Mouse (Mus musculus) midbrain, embryonic 14.5 days (tissue): Measurements from ENCODE around the gene Tmem52b. TPM values are rescaled to one million over a fixed set of nuclear protein-coding genes. Genes with fewer than 3 reads are reported as not detected.

Experiments used
- ATAC-seq: fragments of 200-750 bp; cut with Nextera tagmentation; 2 replicates; pipeline ENCODE4 v1.8.0; 2017; ENCODE audit warnings: moderate number of reproducible peaks, moderate library complexity; ENCODE audit not compliant: low FRiP score, low TSS enrichment
- DNase-seq: peaks from one replicate; pipeline ENCODE4 v3.0.0-alpha.2; 2015
- H3K27ac ChIP-seq: fragments of 300-500 bp; sonication (generic); replicated peaks from 2 replicates; pipeline ENCODE4 v1.5.1; 2014; ENCODE audit warnings: mild to moderate bottlenecking, low read depth, low read length, moderate library complexity
- H3K27me3 ChIP-seq: fragments of 300-500 bp; sonication (generic); 2 replicates; pipeline ENCODE4 v1.6.1; 2014; ENCODE audit warnings: low read length, control low read depth, mixed read lengths; ENCODE audit not compliant: control insufficient read depth, insufficient read depth
- H3K36me3 ChIP-seq: fragments of 300-500 bp; sonication (generic); 2 replicates; pipeline ENCODE4 v1.6.1; 2014; ENCODE audit warnings: low read length, control low read depth; ENCODE audit not compliant: control insufficient read depth, insufficient read depth
- H3K4me1 ChIP-seq: fragments of 300-500 bp; sonication (generic); 2 replicates; pipeline ENCODE4 v1.6.1; 2014; ENCODE audit warnings: mild to moderate bottlenecking, antibody characterized with exemption, low read length, control low read depth; ENCODE audit not compliant: control insufficient read depth, insufficient read depth
- H3K4me2 ChIP-seq: fragments of 300-500 bp; sonication (generic); 2 replicates; pipeline ENCODE4 v1.6.1; 2014; ENCODE audit warnings: mild to moderate bottlenecking, low read length, moderate library complexity
- H3K4me3 ChIP-seq: fragments of 300-500 bp; sonication (generic); replicated peaks from 2 replicates; pipeline ENCODE4 v1.5.1; 2014; ENCODE audit warnings: low read depth, low read length
- H3K9ac ChIP-seq: fragments of 300-500 bp; sonication (generic); replicated peaks from 2 replicates; pipeline ENCODE4 v1.6.1; 2014; ENCODE audit warnings: mild to moderate bottlenecking, low read length, moderate library complexity
- H3K9me3 ChIP-seq: fragments of 300-500 bp; sonication (generic); 2 replicates; pipeline ENCODE4 v1.6.1; 2016; ENCODE audit warnings: low read length, control low read depth, mixed read lengths; ENCODE audit not compliant: control insufficient read depth
- WGBS: fragments of 180-500 bp; shearing (Covaris S2); extraction: QIAGEN DNeasy Blood & Tissue Kit; methylation state at CpG from one replicate; pipeline ENCODE4 v1.1.7; 2014; 5-methylcytosine and 5-hydroxymethylcytosine counted together
- polyA plus RNA-seq: library from polyadenylated mRNA; unstranded; fragments of >200 nt; fragmentation: Nextera tagmentation; extraction: Ambion mirVana; gene quantifications from 2 replicates; pipeline ENCODE4 v1.2.1, GENCODE M21; 2014

Gene Tmem52b
- polyA plus RNA-seq, 1 experiment from 2014 or later: not detected

DNA sequence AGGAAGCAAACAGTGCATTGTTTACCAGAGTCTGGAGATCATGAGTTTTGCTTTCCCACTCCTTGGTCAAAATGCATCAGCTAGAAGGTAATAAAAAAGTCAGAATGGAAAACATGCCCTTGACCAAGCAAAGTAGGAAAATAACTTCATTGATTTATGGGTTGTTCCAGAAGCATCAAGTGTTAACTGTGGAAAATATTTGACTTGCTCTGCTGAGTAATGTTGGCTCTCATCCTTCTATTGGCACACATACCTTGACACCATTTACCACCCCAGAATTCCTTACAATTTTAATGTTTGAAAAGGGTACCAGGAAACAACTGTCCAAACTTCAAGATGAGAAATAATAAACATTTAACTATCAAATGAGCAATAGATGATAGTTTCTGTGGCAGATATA, 13.7 kb downstream of the Tmem52b start:
- DNase-seq (no peak), ATAC-seq (no peak)
- Histone ChIP-seq H3K4me3 (no peak overlapping the region), H3K27ac (no peak overlapping the region), H3K27me3 (no peaks in the 10 kb centered on the region), H3K9ac (no peak overlapping the region), H3K36me3 (no peaks in the 10 kb centered on the region), H3K4me1 (no peaks in the 10 kb centered on the region), H3K9me3 (no peaks in the 10 kb centered on the region), H3K4me2 (no peak overlapping the region)

DNA sequence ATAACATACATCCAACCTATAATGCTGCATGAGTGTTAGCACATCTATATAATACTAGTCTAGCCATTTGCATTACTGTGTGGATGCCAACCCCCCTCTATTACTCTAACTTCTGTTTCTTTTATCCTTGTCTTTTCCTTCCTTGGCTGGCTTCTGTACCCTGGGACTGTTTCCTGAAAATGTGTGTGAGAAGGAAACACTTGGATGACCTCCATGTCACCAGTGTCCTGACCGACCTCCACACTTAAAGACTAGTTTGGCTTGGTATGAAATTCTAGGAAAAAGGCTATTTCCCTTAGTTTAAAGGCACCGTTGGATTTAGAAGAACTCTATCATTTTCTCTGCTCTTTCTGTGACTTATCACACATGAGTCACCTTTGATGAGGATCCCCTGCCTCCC, 15.1 kb downstream of the Tmem52b start:
- Histone ChIP-seq H3K4me1 (no peaks in the 10 kb centered on the region), H3K27me3 (no peaks in the 10 kb centered on the region), H3K27ac (no peak overlapping the region), H3K4me2 (no peak overlapping the region), H3K36me3 (no peaks in the 10 kb centered on the region), H3K9ac (no peak overlapping the region), H3K9me3 (no peaks in the 10 kb centered on the region), H3K4me3 (no peak overlapping the region)
- no peak for DNase-seq
- 92% methylated on average over 2 of the region's 2 CpGs for WGBS
- ATAC-seq: no peak

DNA sequence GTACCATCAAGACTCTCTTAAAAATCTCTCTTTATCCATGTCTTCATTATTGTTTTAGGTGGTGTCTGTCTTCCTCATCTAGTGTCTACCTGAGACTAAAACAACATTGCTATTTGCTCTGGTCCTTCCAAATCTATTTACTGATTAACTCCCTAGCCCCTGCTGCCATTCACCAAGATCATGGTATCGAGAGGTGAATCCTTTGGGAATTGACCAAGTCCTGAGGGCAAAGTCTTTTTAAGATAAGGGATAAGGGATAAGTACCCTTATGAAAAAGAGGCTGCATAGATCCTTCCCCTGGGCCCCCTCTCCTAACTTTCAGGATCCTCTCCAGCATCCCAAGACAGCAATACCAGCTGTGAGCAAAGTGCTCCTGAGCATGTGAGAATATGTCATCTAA, 17.2 kb downstream of the Tmem52b start:
- H3K4me3 ChIP-seq: no peak overlapping the region
- H3K9ac ChIP-seq: no peak overlapping the region
- no peak for DNase-seq
- WGBS: 76% methylated on average over 1 of the region's 1 CpGs
- H3K4me2 ChIP-seq: no peak overlapping the region
- H3K9me3 ChIP-seq: no peaks in the 10 kb centered on the region
- H3K4me1 ChIP-seq: peaks cover 3% of the 10 kb centered on the region; the same call in 1 of the 2 replicates
- no peaks in the 10 kb centered on the region for H3K36me3 ChIP-seq
- no peaks in the 10 kb centered on the region for H3K27me3 ChIP-seq
- H3K27ac ChIP-seq: no peak overlapping the region
- no peak for ATAC-seq

DNA sequence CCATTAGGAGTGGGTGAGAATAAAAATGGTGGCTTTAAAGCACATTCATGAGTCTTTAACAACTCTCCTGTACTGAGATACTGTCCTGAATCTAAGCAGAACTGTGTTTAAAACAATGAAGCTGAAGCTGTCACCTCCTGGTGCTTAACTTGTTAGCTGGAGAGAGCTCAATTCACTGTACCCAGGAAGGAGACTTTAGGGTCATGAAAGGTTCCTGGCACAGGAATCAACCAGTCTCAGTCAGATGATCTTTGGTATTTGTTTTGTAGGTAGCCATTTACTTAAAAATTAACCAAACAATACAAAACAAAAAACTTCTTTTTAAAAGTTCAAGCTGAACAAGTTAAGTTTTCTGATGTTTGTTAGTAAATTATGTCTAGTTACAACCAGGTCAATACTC, 17.9 kb downstream of the Tmem52b start:
- peaks cover 9% of the 10 kb centered on the region for H3K4me1 ChIP-seq
- ATAC-seq: no peak

DNA sequence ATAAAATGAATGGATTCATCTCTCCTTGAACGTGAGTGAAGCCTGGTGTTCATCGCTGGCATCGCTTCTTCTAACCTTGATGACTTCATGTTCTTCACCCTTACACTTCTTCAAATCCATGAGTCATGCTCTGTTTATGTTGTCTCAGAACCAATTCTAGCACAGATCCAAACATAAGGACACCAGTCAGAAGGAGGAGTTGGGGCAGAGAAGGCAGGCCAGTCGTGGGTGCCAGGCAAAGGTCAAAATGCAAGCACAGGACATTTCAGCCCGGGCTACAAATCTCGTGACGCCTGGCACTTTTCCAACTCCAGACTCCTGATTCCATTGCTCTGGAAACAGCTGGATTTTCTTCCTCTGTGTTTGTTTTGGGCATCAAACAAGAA, 20.2 kb downstream of the Tmem52b start:
- Histone ChIP-seq H3K4me3 (peak overlapping the region; percentile 84), H3K27ac (peak overlapping the region; percentile 92), H3K4me2 (peak overlapping the region; percentile 80), H3K4me1 (peaks cover 21% of the 10 kb centered on the region), H3K9ac (peak overlapping the region; percentile 88), H3K36me3 (peaks cover 4% of the 10 kb centered on the region; the same call in 1 of the 2 replicates), H3K27me3 (no peaks in the 10 kb centered on the region), H3K9me3 (no peaks in the 10 kb centered on the region)
- ATAC-seq (peak; percentile 46), DNase-seq (no peak)
- WGBS: 34% methylated on average over 7 of the region's 7 CpGs

More for the DNA sequence above, 17.9 kb downstream of the Tmem52b start:
- H3K4me2 ChIP-seq: no peak overlapping the region
- H3K27ac ChIP-seq: no peak overlapping the region
- no peaks in the 10 kb centered on the region for H3K27me3 ChIP-seq
- no peaks in the 10 kb centered on the region for H3K9me3 ChIP-seq
- H3K36me3 ChIP-seq: no peaks in the 10 kb centered on the region
- no peak overlapping the region for H3K4me3 ChIP-seq
- no peak overlapping the region for H3K9ac ChIP-seq
- DNase-seq: no peak

DNA sequence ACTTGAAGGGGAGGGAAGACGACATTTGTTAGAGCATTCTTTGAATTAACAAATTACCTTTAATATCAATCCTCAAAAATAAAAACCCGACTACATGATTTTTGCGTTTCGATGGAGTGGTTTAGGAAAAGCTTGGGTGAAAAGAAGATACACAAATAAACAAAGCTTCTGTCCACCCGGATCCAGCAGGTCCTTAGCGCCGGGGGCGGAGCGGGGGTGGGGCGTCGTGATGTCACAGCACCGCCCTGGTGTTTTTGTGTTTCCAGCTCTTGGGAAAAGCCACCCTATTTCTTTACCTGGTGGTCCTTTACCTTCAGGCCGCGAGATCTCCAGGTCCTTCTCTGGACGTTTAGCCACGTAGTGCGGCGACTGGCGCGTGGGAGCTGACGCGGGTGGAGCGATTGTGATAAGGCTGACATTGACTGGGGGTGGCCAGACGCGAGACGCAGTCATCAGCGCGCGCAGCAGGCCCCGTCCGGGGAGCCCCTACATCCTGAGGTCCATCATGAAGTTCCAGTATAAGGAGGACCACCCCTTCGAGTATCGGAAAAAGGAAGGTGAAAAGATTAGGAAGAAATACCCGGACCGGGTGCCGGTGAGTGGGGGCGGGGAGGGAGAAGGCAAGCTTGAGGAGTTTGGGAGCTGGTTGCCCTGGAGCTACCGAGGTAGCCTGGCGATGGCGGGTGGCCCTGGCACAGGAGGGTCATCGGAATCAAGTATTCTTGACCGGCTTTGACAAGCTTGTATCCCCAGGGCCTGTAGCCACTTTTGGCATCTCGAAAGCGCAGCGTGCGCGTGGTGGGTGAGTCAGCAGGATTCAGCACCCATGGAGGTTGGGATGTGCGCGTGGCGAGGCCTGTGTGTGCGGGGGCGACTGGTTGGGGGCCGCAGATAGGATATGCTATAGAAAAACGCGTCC, 20.8 kb downstream of the Tmem52b start, which contains the start of gene Gabarapl1:
Gene Gabarapl1, plus strand, starts transcription at position 219 of the 919 bp plus-strand sequence.
- Histone ChIP-seq H3K27me3 (no peaks in the 10 kb centered on the region), H3K9ac (peak within 1 kb of the TSS; percentile 88), H3K9me3 (no peaks in the 10 kb centered on the region), H3K4me1 (peaks cover 21% of the 10 kb centered on the region), H3K4me2 (peak within 1 kb of the TSS; percentile 80), H3K27ac (peak within 1 kb of the TSS; percentile 92), H3K36me3 (peaks cover 10% of the 10 kb centered on the region), H3K4me3 (peak within 1 kb of the TSS; percentile 84)
- DNase-seq: peak; percentile 91
- WGBS: under 1% methylated on average over 55 of the region's 55 CpGs
- peak; percentile 86 for ATAC-seq

DNA sequence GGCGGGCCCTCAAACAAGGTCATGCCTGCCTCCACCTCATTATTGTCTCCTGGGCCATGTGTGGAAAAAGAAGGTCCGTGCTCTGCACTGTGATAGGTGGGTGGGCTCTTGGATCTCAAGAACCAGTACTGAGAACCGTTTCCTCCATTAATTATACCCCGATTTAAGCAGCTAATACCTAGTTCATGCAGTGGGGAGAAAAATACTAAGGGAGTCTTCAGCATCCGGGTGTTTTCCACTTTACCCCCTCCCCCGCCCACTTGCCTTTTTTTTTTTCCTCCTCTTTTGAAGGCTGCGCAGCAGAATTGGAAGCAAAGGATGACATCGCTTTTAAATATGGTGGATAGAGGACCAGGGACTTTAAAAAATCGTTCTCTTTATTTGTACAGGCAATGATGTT, 21.7 kb downstream of the Tmem52b start:
- Histone ChIP-seq H3K4me1 (peaks cover 21% of the 10 kb centered on the region), H3K27me3 (no peaks in the 10 kb centered on the region), H3K36me3 (peaks cover 19% of the 10 kb centered on the region), H3K4me3 (peak overlapping the region; percentile 84), H3K27ac (peak overlapping the region; percentile 92), H3K9me3 (no peaks in the 10 kb centered on the region), H3K4me2 (peak overlapping the region; percentile 80), H3K9ac (peak overlapping the region; percentile 88)
- DNase-seq: peak; percentile 77
- ATAC-seq: peak; percentile 48
- 10% methylated on average over 9 of the region's 9 CpGs for WGBS

DNA sequence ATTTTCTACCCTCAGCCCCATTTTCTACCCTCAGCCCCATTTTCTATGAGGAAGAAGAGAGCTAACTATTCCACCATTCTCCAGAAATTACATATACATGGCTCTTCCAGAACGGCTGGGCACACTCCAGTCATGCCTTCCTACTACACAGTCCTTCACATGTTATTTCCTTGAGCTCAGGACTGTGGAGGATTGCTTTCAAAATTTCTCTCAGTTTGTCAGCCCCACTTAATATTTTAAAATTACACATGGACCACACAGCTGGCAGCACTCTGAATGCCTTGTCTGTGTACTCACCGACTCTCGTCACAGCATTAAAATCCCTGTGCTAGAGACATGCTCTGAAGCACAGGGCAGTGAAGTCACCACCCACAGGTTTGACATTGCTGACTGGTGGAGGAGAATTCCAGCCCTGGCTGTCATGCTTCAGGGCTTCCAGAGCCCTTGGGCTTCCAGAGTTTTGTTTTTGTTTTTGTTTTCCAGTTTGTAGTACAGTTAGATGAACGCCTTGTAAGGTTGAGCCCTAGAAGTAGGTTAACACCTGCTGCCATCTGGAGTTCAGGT, 22.4 kb downstream of the Tmem52b start:
- H3K27ac ChIP-seq: peak overlapping the region; percentile 92; the same call in 1 of the 2 replicates
- H3K36me3 ChIP-seq: peaks cover 25% of the 10 kb centered on the region
- no peak for DNase-seq
- peak overlapping the region; percentile 80 for H3K4me2 ChIP-seq
- no peaks in the 10 kb centered on the region for H3K27me3 ChIP-seq
- H3K9ac ChIP-seq: peak overlapping the region; percentile 88
- WGBS: 35% methylated on average over 4 of the region's 4 CpGs
- peaks cover 21% of the 10 kb centered on the region for H3K4me1 ChIP-seq
- ATAC-seq: no peak
- H3K9me3 ChIP-seq: no peaks in the 10 kb centered on the region
- peak overlapping the region; percentile 84 for H3K4me3 ChIP-seq
